Mouse (Mus musculus) embryonic facial prominence, embryonic 12.5 days (tissue): ENCODE results near the gene Zbtb34. TPM values are rescaled to one million over a fixed set of nuclear protein-coding genes. Genes with fewer than 3 reads are reported as not detected.

Experiments
- ATAC-seq: fragments of 200-750 bp; cut with Nextera tagmentation; 2 replicates; pipeline ENCODE4 v1.8.0; 2017; ENCODE audit not compliant: insufficient number of reproducible peaks, insufficient read depth, low FRiP score, low TSS enrichment
- H3K27ac ChIP-seq: fragments of 300-500 bp; sonication (generic); 2 replicates; pipeline ENCODE4 v1.5.1; 2016; ENCODE audit warnings: mild to moderate bottlenecking
- H3K27me3 ChIP-seq: fragments of 300-500 bp; sonication (generic); 2 replicates; pipeline ENCODE4 v1.6.1; 2016; ENCODE audit warnings: mild to moderate bottlenecking, moderate library complexity
- H3K36me3 ChIP-seq: fragments of 300-500 bp; sonication (generic); 2 replicates; pipeline ENCODE4 v1.6.1; 2016; ENCODE audit warnings: mild to moderate bottlenecking
- H3K4me1 ChIP-seq: fragments of 300-500 bp; sonication (generic); 2 replicates; pipeline ENCODE4 v1.6.1; 2016
- H3K4me2 ChIP-seq: fragments of 300-500 bp; sonication (generic); replicated peaks from 2 replicates; pipeline ENCODE4 v1.6.1; 2016; ENCODE audit warnings: mild to moderate bottlenecking, moderate library complexity
- H3K4me3 ChIP-seq: fragments of 300-500 bp; sonication (generic); 2 replicates; pipeline ENCODE4 v1.5.1; 2016; ENCODE audit warnings: mild to moderate bottlenecking
- H3K9ac ChIP-seq: fragments of 300-500 bp; sonication (generic); 2 replicates; pipeline ENCODE4 v1.6.1; 2016; ENCODE audit warnings: mild to moderate bottlenecking, moderate library complexity
- H3K9me3 ChIP-seq: fragments of 300-500 bp; sonication (generic); 2 replicates; pipeline ENCODE4 v1.6.1; 2016; ENCODE audit warnings: mild to moderate bottlenecking, moderate library complexity
- WGBS: fragments of 180-500 bp; shearing (Covaris S2); methylation state at CpG from one replicate; pipeline ENCODE4 v1.1.7; 2016; 5-methylcytosine and 5-hydroxymethylcytosine counted together
- polyA plus RNA-seq: library from polyadenylated mRNA; unstranded; fragments of >200 nt; fragmentation: Nextera tagmentation; extraction: Ambion mirVana; gene quantifications from 2 replicates; pipeline ENCODE4 v1.2.1, GENCODE M21; 2016

Gene Zbtb34
- polyA plus RNA-seq, 1 experiment from 2014 or later, result 9.4 TPM

- no peak overlapping the region for H3K9ac ChIP-seq
- no peak overlapping the region for H3K4me2 ChIP-seq
- no peaks in the 10 kb centered on the region for H3K9me3 ChIP-seq
- 82% methylated on average over 3 of the region's 3 CpGs for WGBS
- no peaks in the 10 kb centered on the region for H3K27me3 ChIP-seq
- no peak overlapping the region for H3K27ac ChIP-seq
- H3K4me3 ChIP-seq, result no peak overlapping the region
- H3K4me1 ChIP-seq, result no peaks in the 10 kb centered on the region
- no peak for ATAC-seq
- H3K36me3 ChIP-seq, result peaks cover 61% of the 10 kb centered on the region
These were observed 25.6 kb upstream of the Zbtb34 start for GRCm38 (mm10) chr2:33456696-33457095.

GRCm38 (mm10) chr2:33456242-33456641 is 25.1 kb upstream of the Zbtb34 start:
- 94% methylated on average over 5 of the region's 5 CpGs for WGBS
- ATAC-seq, result no peak
- Histone ChIP-seq H3K36me3 (peaks cover 64% of the 10 kb centered on the region), H3K4me1 (no peaks in the 10 kb centered on the region), H3K27me3 (no peaks in the 10 kb centered on the region), H3K27ac (no peak overlapping the region), H3K4me3 (no peak overlapping the region), H3K4me2 (no peak overlapping the region), H3K9ac (no peak overlapping the region), H3K9me3 (no peaks in the 10 kb centered on the region)

GRCm38 (mm10) chr2:33455350-33455749 is 24.2 kb upstream of the Zbtb34 start:
- Histone ChIP-seq H3K27me3 (no peaks in the 10 kb centered on the region), H3K36me3 (peaks cover 64% of the 10 kb centered on the region), H3K4me2 (no peak overlapping the region), H3K27ac (no peak overlapping the region), H3K4me3 (no peak overlapping the region), H3K4me1 (no peaks in the 10 kb centered on the region), H3K9me3 (no peaks in the 10 kb centered on the region), H3K9ac (no peak overlapping the region)
- ATAC-seq, result no peak
- WGBS, result 78% methylated on average over 3 of the region's 3 CpGs

- no peak overlapping the region for H3K27ac ChIP-seq
- no peaks in the 10 kb centered on the region for H3K4me1 ChIP-seq
- H3K4me3 ChIP-seq, result no peak overlapping the region
- no peaks in the 10 kb centered on the region for H3K27me3 ChIP-seq
- no peaks in the 10 kb centered on the region for H3K9me3 ChIP-seq
- no peak for ATAC-seq
- peaks cover 62% of the 10 kb centered on the region for H3K36me3 ChIP-seq
- no peak overlapping the region for H3K9ac ChIP-seq
- no peak overlapping the region for H3K4me2 ChIP-seq
- WGBS, result 86% methylated on average over 8 of the region's 8 CpGs
These were observed 23.7 kb upstream of the Zbtb34 start for GRCm38 (mm10) chr2:33454816-33455215.

- WGBS, result 92% methylated on average over 3 of the region's 3 CpGs
- Histone ChIP-seq H3K9me3 (no peaks in the 10 kb centered on the region), H3K4me3 (no peak overlapping the region), H3K9ac (no peak overlapping the region), H3K4me2 (no peak overlapping the region), H3K36me3 (peaks cover 65% of the 10 kb centered on the region), H3K27ac (no peak overlapping the region), H3K4me1 (no peaks in the 10 kb centered on the region), H3K27me3 (no peaks in the 10 kb centered on the region)
- ATAC-seq, result no peak
These were observed 22.4 kb upstream of the Zbtb34 start for GRCm38 (mm10) chr2:33453476-33453875.

- Histone ChIP-seq H3K27ac (no peak overlapping the region), H3K4me3 (no peak overlapping the region), H3K36me3 (peaks cover 62% of the 10 kb centered on the region), H3K4me1 (no peaks in the 10 kb centered on the region), H3K9ac (no peak overlapping the region), H3K27me3 (no peaks in the 10 kb centered on the region), H3K4me2 (no peak overlapping the region), H3K9me3 (no peaks in the 10 kb centered on the region)
- WGBS, result 86% methylated on average over 5 of the region's 5 CpGs
- ATAC-seq, result no peak
These were observed 21.6 kb upstream of the Zbtb34 start for GRCm38 (mm10) chr2:33452721-33453120.

- no peak for ATAC-seq
- Histone ChIP-seq H3K4me1 (no peaks in the 10 kb centered on the region), H3K36me3 (peaks cover 62% of the 10 kb centered on the region), H3K27me3 (no peaks in the 10 kb centered on the region), H3K9ac (no peak overlapping the region), H3K4me2 (no peak overlapping the region), H3K9me3 (no peaks in the 10 kb centered on the region), H3K4me3 (no peak overlapping the region), H3K27ac (no peak overlapping the region)
- 49% methylated on average over 4 of the region's 4 CpGs for WGBS
These were observed 21.0 kb upstream of the Zbtb34 start for GRCm38 (mm10) chr2:33452140-33452539.

GRCm38 (mm10) chr2:33451038-33451978 is 20.2 kb upstream of the Zbtb34 start:
- Histone ChIP-seq H3K9me3 (no peaks in the 10 kb centered on the region), H3K27ac (no peak overlapping the region), H3K27me3 (no peaks in the 10 kb centered on the region), H3K4me1 (no peaks in the 10 kb centered on the region), H3K36me3 (peaks cover 62% of the 10 kb centered on the region), H3K4me2 (no peak overlapping the region), H3K4me3 (no peak overlapping the region), H3K9ac (no peak overlapping the region)
- WGBS, result 80% methylated on average over 11 of the region's 11 CpGs
- no peak for ATAC-seq

- H3K4me1 ChIP-seq, result no peaks in the 10 kb centered on the region
- no peaks in the 10 kb centered on the region for H3K9me3 ChIP-seq
- peaks cover 50% of the 10 kb centered on the region for H3K36me3 ChIP-seq
- no peaks in the 10 kb centered on the region for H3K27me3 ChIP-seq
- ATAC-seq, result no peak
- no peak overlapping the region for H3K4me3 ChIP-seq
- H3K9ac ChIP-seq, result no peak overlapping the region
- H3K4me2 ChIP-seq, result no peak overlapping the region
- WGBS, result 89% methylated on average over 22 of the region's 22 CpGs
- H3K27ac ChIP-seq, result no peak overlapping the region
These were observed 18.2 kb upstream of the Zbtb34 start for GRCm38 (mm10) chr2:33449119-33449873.

GRCm38 (mm10) chr2:33446796-33447195 is 15.7 kb upstream of the Zbtb34 start:
- no peaks in the 10 kb centered on the region for H3K9me3 ChIP-seq
- ATAC-seq, result no peak
- H3K4me3 ChIP-seq, result no peak overlapping the region
- H3K4me1 ChIP-seq, result no peaks in the 10 kb centered on the region
- no peak overlapping the region for H3K27ac ChIP-seq
- H3K4me2 ChIP-seq, result no peak overlapping the region
- WGBS, result 38% methylated on average over 1 of the region's 1 CpGs
- H3K36me3 ChIP-seq, result peaks cover 25% of the 10 kb centered on the region
- H3K27me3 ChIP-seq, result no peaks in the 10 kb centered on the region
- no peak overlapping the region for H3K9ac ChIP-seq

GRCm38 (mm10) chr2:33445741-33446140 is 14.6 kb upstream of the Zbtb34 start:
- WGBS, result 88% methylated on average over 5 of the region's 5 CpGs
- H3K4me3 ChIP-seq, result no peak overlapping the region
- H3K4me2 ChIP-seq, result no peak overlapping the region
- peaks cover 15% of the 10 kb centered on the region for H3K36me3 ChIP-seq
- H3K9me3 ChIP-seq, result no peaks in the 10 kb centered on the region
- no peaks in the 10 kb centered on the region for H3K27me3 ChIP-seq
- no peak for ATAC-seq
- no peak overlapping the region for H3K9ac ChIP-seq
- no peaks in the 10 kb centered on the region for H3K4me1 ChIP-seq
- no peak overlapping the region for H3K27ac ChIP-seq

GRCm38 (mm10) chr2:33444862-33445261 is 13.7 kb upstream of the Zbtb34 start:
- H3K27me3 ChIP-seq, result no peaks in the 10 kb centered on the region
- no peak for ATAC-seq

More at GRCm38 (mm10) chr2:33444862-33445261, 13.7 kb upstream of the Zbtb34 start:
- Histone ChIP-seq H3K9ac (no peak overlapping the region), H3K4me2 (no peak overlapping the region), H3K4me3 (no peak overlapping the region), H3K9me3 (no peaks in the 10 kb centered on the region), H3K36me3 (peaks cover 12% of the 10 kb centered on the region), H3K27ac (no peak overlapping the region), H3K4me1 (0 out of 2 replicates have a peak, but pooled peaks cover 5% of the 10 kb centered on the region)
